Mouse (Mus musculus): ENCODE data around the gene Rbm34. TPM values are rescaled to one million over a fixed set of nuclear protein-coding genes. Genes with fewer than 3 reads are reported as not detected.

The Rbm34 gene
- total and polyA plus RNA-seq, 3 experiments = 24.8 to 42.7 (median 42.3) TPM

- H3K4me2 ChIP-seq (ENCODE audit: insufficient read depth, low read depth, poor library complexity, severe bottlenecking) = no peak overlapping the region
- no peaks in the 10 kb centered on the region for H3K79me2 ChIP-seq (replicated peaks; ENCODE audit: control insufficient read depth, extremely low read depth, insufficient read depth, poor library complexity, severe bottlenecking)
- peaks cover 3% of the 10 kb centered on the region for H3K9me3 ChIP-seq (replicated peaks; ENCODE audit: low read length)
- H3K4me3 ChIP-seq (replicated peaks in 1 of 3; ENCODE audit: low read depth in 2 of 3, low read length in 2 of 3, poor library complexity in 1 of 3) = peak overlapping the region in 1 of 3 experiments; percentile 47
- in situ Hi-C loops (cut with MboI; ENCODE audit: low pct_ligation_motif_present, low pct_unique_long_range_greater_than_20kb, low sequenced_read_pairs) = no loop called here
- no peaks in the 10 kb centered on the region for H3K36me3 ChIP-seq (replicated peaks in 1 of 2; ENCODE audit: control insufficient read depth in 1 of 2, insufficient read depth in 1 of 2, low read length in 1 of 2)
- dilution Hi-C loops (cut with MboI; ENCODE audit: extremely low pct_ligation_motif_present, extremely low pct_unique_long_range_greater_than_20kb, low sequenced_read_pairs) = no loop called here
- H3K27ac ChIP-seq (ENCODE audit: insufficient read depth, low read depth) = no peak overlapping the region
- DNase-seq (ENCODE audit: extremely low read depth) = peak; percentile 47
- H3K27me3 ChIP-seq (replicated peaks) = no peaks in the 10 kb centered on the region
- no peak overlapping the region for H3K9ac ChIP-seq (ENCODE audit: insufficient read depth, low read depth)
- no peaks in the 10 kb centered on the region for H3K4me1 ChIP-seq (ENCODE audit: control insufficient read depth in 1 of 2, insufficient read depth in 2 of 2)
- TF ChIP-seq POLR2A (IDR thresholded peaks at IDR 0.05; ENCODE audit: low read depth, low read length) = peak; percentile 56
- peak; percentile 50 for TF ChIP-seq HCFC1 (IDR thresholded peaks at IDR 0.05; ENCODE audit: low read depth, low read length)
- peak; percentile 84 for TF ChIP-seq ELF1 (IDR thresholded peaks at IDR 0.05; ENCODE audit: low read depth, low read length)
- no peak for TF ChIP-seq CTCF (conservative IDR thresholded peaks at IDR 0.05 in 1 of 2, IDR thresholded peaks at IDR 0.05 in 1 of 2; ENCODE audit: low read depth in 2 of 2, low read length in 2 of 2)
- TF ChIP-seq IRF4 (IDR thresholded peaks at IDR 0.05; ENCODE audit: low read depth, low read length) = no peak
- TF ChIP-seq TBP (conservative IDR thresholded peaks at IDR 0.05; ENCODE audit: low read depth, low read length) = 0 out of 2 replicates have a peak, but pooled peaks have one; percentile 22
- no peak for TF ChIP-seq TCF12 (IDR thresholded peaks at IDR 0.05; ENCODE audit: low read depth, low read length)
- no peak for TF ChIP-seq NELFE (IDR thresholded peaks at IDR 0.05; ENCODE audit: low read depth, low read length)
- no peak for TF ChIP-seq EP300 (IDR thresholded peaks at IDR 0.05; ENCODE audit: low read length)
- TF ChIP-seq ZKSCAN1 (IDR thresholded peaks at IDR 0.05; ENCODE audit: borderline replicate concordance, low read depth, low read length) = no peak
- no peak for TF ChIP-seq POLR2AphosphoS2 (IDR thresholded peaks at IDR 0.05; ENCODE audit: low read depth, low read length)
- no peak for TF ChIP-seq SIN3A (IDR thresholded peaks at IDR 0.05; ENCODE audit: low read length)
These were observed 40.8 kb upstream of the Rbm34 start for GRCm38 (mm10) chr8:127011668-127012067.

- Histone ChIP-seq H3K4me3 (replicated peaks in 1 of 3; ENCODE audit: low read depth in 2 of 3, low read length in 2 of 3, poor library complexity in 1 of 3) (no peak overlapping the region), H3K9me3 (replicated peaks; ENCODE audit: low read length) (no peaks in the 10 kb centered on the region), H3K9ac (ENCODE audit: insufficient read depth, low read depth) (no peak overlapping the region), H3K36me3 (replicated peaks in 1 of 2; ENCODE audit: control insufficient read depth in 1 of 2, insufficient read depth in 1 of 2, low read length in 1 of 2) (no peaks in the 10 kb centered on the region), H3K27me3 (replicated peaks) (no peaks in the 10 kb centered on the region), H3K4me2 (ENCODE audit: insufficient read depth, low read depth, poor library complexity, severe bottlenecking) (no peak overlapping the region), H3K79me2 (replicated peaks; ENCODE audit: control insufficient read depth, extremely low read depth, insufficient read depth, poor library complexity, severe bottlenecking) (no peaks in the 10 kb centered on the region), H3K4me1 (ENCODE audit: control insufficient read depth in 1 of 2, insufficient read depth in 2 of 2) (no peaks in the 10 kb centered on the region), H3K27ac (ENCODE audit: insufficient read depth, low read depth) (no peak overlapping the region)
- dilution Hi-C loops (cut with MboI; ENCODE audit: extremely low pct_ligation_motif_present, extremely low pct_unique_long_range_greater_than_20kb, low sequenced_read_pairs) = no loop called here
- no peak for DNase-seq (ENCODE audit: extremely low read depth)
- TF ChIP-seq CTCF (conservative IDR thresholded peaks at IDR 0.05 in 1 of 2, IDR thresholded peaks at IDR 0.05 in 1 of 2; ENCODE audit: low read depth in 2 of 2, low read length in 2 of 2) = no peak
- in situ Hi-C loops (cut with MboI; ENCODE audit: low pct_ligation_motif_present, low pct_unique_long_range_greater_than_20kb, low sequenced_read_pairs) = loop anchor here (25.0 kb wide), 1 partner anchor 732 kb away; no protein-coding TSS in a partner anchor
These were observed 23.6 kb upstream of the Rbm34 start for GRCm38 (mm10) chr8:126994506-126994905.

DNA sequence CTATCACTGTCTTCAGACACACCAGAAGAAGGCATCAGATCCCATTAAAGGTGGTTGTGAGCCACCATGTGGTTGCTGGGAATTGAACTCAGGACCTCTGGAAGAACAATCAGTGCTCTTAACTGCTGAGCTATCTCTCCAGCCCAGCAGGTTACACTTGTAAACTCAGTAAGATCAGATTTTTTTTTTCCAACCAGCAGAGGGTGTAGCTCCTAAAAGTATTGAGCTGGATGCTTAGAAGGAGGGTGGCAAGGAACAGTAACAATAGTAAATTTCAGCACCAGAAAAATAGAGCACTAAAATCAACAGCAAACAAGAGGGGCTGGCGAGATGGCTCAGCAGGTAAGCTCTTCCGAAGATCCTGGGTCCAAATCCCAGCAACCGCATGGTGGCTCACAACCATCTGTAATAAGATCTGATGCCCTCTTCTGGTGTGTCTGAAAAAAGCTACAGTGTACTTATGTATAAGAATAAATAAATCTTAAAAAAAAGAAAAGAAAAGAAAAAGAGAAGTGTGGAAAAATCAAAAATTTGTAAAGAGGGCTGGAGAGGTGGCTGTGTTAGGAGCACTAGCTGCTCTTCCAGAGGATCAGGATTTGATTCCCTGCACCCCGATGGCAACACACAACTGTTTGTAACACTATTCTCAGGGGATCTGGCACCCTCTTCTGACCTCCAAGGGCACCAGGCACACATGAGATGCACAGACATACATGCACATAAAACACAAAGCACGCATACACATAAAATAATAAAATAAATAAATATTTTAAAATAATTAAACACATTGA is 18.7 kb upstream of the Rbm34 start:
- in situ Hi-C loops (cut with MboI; ENCODE audit: low pct_ligation_motif_present, low pct_unique_long_range_greater_than_20kb, low sequenced_read_pairs) (loop anchor here (5.0 to 25.0 kb wide), 2 partner anchors 153 to 727 kb away; no protein-coding TSS in a partner anchor), dilution Hi-C loops (cut with MboI; ENCODE audit: extremely low pct_ligation_motif_present, extremely low pct_unique_long_range_greater_than_20kb, low sequenced_read_pairs) (no loop called here)
- Histone ChIP-seq H3K9ac (ENCODE audit: insufficient read depth, low read depth) (no peak overlapping the region), H3K36me3 (replicated peaks in 1 of 2; ENCODE audit: control insufficient read depth in 1 of 2, insufficient read depth in 1 of 2, low read length in 1 of 2) (no peaks in the 10 kb centered on the region), H3K79me2 (replicated peaks; ENCODE audit: control insufficient read depth, extremely low read depth, insufficient read depth, poor library complexity, severe bottlenecking) (no peaks in the 10 kb centered on the region), H3K4me1 (ENCODE audit: control insufficient read depth in 1 of 2, insufficient read depth in 2 of 2) (peaks cover 0 to 7% of the 10 kb centered on the region in 2 experiments; a peak in 2 of 4 replicates), H3K4me2 (ENCODE audit: insufficient read depth, low read depth, poor library complexity, severe bottlenecking) (no peak overlapping the region), H3K27me3 (replicated peaks) (no peaks in the 10 kb centered on the region), H3K27ac (ENCODE audit: insufficient read depth, low read depth) (no peak overlapping the region), H3K4me3 (replicated peaks in 1 of 3; ENCODE audit: low read depth in 2 of 3, low read length in 2 of 3, poor library complexity in 1 of 3) (no peak overlapping the region), H3K9me3 (replicated peaks; ENCODE audit: low read length) (no peaks in the 10 kb centered on the region)
- DNase-seq (ENCODE audit: extremely low read depth) = no peak
- TF ChIP-seq MAFK (IDR thresholded peaks at IDR 0.05; ENCODE audit: insufficient replicate concordance, low read length) (no peak), ELF1 (IDR thresholded peaks at IDR 0.05; ENCODE audit: low read depth, low read length) (no peak), HCFC1 (IDR thresholded peaks at IDR 0.05; ENCODE audit: low read depth, low read length) (no peak), UBTF (IDR thresholded peaks at IDR 0.05; ENCODE audit: low read depth, low read length) (no peak), CTCF (conservative IDR thresholded peaks at IDR 0.05 in 1 of 2, IDR thresholded peaks at IDR 0.05 in 1 of 2; ENCODE audit: low read depth in 2 of 2, low read length in 2 of 2) (peak in 1 of 2 experiments; percentile 22; a peak in 1 of 4 replicates), ZMIZ1 (IDR thresholded peaks at IDR 0.05; ENCODE audit: low read depth, low read length) (no peak)

All from CH12.LX (cell line).